Mouse (Mus musculus): ENCODE measurements around the gene Hmgn2.

Hmgn2 gene

DNA sequence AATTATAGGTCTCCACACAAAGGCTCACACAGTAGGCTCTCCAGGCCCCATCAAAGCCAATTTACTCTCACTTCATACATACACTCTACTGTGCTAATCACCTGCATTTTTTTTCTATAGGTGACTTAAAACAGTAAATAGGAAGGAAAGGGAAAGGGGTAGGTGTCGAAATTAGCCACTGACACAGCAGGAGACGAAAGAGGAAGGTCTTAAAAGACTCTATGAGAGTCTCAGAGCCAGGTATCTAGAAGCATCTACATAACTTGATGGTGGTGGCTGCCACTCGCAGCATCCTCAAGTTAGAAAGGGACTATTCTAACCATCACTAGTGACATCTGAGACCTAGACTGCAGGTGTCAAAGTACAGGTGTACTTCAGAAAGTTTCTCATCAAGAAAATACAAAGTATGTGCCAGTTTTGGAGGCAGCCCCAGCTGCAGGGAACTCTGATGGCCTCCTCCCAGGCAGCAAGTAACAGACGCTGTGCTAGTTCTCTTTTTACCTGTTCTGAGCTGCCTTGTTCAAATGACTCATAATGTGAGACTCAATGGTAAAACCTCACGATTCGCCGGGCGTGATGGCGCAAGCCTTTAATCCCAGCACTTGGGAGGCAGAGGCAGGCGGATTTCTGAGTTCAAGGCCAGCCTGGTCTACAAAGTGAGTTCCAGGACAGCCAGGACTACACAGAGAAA, 9.7 kb upstream of the Hmgn2 start:
- no peak for DNase-seq (ENCODE audit: low spot score)

DNA sequence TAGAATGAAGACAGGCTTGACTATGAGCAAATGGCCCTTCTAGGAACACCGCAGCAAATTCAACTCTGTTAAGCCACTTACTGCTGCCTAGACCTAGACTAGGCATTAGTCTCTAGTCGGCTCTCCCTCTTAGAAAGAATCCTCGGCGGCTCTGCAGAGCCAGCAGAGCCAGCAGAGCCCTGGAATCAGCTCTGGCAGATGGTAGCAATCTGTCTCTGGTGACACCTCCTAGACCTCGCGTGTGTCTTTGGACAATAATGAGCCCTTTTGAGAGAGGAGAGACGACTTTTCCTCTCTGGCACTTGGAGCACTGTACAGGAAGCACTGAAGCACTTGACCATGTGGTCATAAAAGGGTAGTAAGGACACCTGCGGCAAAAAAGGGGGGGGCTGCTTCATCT, 3.3 kb upstream of the Hmgn2 start:
- no peak for DNase-seq (ENCODE audit: low spot score)

DNA sequence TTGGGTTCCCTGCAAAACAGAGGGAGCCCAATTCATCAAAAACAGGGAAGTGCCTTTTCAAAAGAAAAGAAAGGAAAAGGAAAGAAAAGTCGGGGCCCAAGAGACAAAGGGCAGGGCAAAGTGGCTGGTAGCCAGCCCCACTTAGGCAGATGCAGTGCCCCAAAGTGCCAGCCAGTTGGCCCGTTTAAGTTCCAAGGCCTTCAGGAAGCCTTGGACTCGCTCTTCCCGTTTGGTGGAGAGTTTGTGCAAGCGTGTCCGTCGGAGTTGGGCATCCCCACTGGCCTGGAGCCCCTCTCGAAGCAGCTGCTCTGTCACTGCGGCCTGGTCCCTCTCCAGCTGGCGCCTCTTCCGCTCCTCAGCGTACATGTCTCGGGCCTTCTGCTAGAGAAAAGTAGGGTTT, 2.4 kb upstream of the Hmgn2 start:
- no peak for DNase-seq (ENCODE audit: low spot score)

DNA sequence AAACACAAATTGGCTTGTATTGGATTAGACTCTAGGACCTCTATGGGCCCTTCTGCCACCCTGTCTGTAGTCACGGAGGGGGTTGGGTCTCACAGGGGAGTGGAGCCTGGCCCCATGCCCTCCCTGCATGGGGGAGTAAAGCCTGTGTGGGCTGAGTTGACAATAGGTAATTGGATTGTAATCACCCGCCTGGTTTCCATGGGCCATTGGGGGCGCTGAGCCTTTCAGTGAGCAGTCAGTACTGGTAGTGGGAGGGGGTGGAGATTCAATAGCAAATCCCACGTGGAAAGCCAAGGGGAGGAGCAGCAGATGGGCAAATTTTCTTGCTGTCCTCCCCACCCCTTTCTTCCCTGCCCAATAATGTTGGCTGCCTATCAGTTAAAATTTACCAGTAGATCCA, 1.7 kb upstream of the Hmgn2 start:
- no peak for DNase-seq (ENCODE audit: low spot score)

DNA sequence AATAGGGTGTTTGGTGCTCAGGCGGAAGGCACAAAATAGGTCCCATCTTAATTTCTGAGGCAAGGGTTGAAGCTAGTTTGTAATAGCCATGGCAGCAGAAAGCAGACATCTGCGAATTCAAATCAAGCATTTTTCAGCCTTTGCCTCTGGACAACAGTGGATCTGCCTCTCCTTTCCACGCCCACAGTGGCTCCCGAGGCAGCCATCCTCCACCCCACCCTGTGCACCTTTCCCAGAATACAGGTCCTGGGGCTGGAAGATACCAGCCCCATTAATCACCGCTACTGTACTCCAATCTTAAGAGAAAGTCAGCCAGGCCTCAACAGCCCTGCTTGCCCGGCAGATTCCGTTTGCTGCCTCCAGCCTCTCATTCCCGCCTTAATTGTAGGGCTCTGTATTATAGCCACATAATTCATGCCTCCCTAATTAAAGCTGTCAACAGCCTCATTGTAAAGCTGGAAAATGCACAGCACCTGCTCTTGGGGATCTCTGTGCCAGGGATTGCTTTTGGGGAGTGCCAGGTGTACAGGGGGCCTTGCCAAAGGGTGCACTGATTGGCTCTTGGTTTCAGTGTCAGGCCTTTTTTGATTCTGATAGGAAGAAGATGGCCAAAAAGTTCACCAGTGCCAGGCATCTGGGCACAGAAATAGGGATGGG, 792 bp upstream of the Hmgn2 start:
- DNase-seq (ENCODE audit: low spot score), result no peak

DNA sequence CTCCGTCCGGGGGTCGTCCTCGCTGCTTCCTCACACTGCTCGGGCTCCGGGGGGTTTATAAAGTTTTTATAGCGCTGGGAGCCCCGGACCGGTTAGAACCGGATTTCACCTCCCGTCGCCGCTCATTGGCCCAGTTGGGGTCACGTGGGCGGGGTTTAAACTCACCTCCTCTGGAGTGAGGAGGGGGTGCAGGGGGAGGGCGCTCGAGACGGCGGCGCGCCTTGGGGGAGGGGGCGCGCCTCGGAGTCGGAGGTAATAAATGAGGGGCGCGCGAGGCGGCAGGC, 642 bp downstream of the Hmgn2 start:
- DNase-seq (ENCODE audit: low spot score), result peak; percentile 76

DNA sequence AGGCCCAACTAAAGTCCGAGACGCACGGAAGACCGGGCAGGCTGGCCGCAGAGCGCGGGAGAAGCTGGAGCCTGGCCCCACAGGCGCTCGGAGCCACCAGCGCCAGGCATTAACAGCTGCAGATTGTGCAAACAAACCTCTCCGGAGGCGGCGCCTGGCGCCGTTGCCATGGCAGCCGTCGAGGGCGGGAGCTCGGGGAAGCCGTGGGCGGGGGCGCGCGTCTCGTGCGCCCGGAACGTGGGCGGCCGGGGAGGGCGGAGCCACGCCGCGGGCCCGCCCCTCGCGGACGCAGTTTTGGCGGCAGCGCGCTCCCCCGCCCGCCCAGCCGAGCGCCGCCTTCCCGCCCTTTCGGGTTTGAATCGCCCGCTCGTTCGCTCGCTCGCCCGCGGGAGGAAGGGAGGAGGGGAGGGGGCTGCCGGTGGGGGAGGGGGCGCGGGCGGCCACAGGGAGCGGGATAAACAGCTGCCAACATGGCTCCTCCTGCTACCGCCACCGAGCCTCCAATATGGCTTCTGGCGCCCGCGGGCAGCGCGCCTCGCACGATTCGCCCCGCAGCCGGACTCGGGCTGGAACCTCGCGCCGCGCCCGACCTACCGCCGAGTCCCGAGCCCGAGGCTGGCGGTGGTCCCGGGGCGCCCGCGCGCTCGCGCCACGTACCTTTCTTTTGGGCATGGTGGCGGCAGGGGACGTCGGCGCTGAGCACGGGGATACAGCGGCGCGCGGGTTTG, 1.1 kb downstream of the Hmgn2 start:
- peak; percentile 99 for DNase-seq (ENCODE audit: low spot score)

DNA sequence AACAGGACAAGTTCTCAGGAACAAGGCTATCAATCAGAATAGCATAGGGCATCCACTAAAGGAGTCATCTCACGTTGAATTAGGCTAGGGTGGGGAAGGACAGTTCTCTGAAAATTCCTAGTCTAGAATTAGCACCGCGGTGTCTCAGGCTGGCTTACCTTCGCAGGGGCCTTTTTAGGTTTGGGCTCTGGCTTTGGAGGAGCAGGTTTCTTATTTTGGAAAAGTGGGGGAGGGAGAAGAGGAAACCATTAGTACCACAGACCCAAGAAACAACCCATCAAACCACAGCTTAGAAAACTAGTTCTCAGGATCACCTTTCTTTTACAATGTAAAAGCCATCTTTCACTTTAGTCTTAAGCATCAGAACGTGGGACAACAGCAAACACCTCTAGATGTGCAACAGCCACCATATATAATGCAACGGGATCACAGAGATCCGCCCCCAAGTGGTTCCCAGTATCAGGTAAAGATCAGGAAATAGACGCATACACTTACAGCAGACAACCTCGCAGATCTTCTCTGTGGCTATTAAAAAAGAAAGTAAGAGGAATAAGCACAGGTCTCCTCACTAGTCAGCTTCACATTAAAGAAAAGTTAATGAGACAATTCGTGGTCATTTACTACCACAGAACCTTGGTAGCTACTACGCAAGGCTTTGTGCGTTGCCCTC, 2.0 kb downstream of the Hmgn2 start:
- no peak for DNase-seq (ENCODE audit: low spot score)

DNA sequence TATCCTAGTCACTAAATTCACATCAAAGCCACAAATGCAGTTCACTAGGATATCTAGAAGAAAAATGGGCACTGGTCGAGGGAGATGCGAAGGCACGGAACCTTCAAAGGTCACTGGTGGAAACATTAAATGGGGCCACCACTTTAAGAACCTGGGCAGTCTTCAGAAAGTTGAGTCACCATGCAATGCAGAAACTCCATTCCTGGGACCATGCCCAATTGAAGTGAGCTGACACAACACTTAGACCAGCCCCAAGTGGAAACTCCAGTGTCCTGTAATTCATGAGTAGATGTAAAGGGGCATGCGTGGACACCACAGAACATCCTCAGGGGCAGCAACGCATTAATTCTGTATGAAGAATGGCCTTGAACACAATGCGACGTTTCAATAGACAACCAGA, 5.9 kb downstream of the Hmgn2 start:
- no peak for DNase-seq (ENCODE audit: low spot score)

DNA sequence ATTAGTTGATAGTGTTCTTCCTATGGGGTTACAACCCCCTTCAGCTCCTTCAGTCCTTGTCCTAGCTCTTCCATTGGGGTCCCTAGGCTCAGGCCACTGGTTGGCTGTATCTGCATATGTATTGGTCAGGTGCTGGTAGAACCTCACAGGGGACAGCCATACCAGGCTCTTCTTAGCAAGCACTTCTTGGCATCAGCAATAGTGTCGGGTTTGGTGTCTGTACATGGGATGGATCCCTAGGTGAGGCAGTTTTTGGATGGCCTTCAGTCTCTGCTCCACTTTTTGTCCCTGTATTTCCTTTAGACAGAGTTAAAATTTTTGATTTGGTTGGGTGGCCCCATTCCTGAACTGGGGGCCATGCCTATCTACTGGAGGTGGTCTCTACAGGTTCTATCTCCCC, 9.6 kb downstream of the Hmgn2 start:
- DNase-seq (ENCODE audit: low spot score), result no peak

DNA sequence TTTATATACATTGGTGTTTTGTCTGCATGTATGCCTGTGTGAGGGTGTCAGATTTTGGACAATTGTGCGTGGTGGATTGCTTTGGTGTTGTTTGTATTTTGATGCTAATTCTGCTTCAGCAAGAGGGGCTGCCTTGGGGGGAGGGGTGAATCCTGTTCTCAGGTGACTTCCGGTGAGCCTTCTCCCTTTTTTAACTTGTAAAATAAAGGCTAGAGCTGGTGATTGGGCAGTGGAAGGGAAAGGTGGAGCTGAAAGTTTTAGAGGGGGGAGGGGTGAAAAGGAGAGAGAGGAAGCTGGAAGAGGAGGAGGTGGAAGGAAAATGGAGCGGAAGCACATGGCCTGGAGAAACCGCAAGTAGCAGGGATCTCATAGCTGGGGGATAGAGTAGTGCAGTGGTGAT, 12.1 kb downstream of the Hmgn2 start:
- DNase-seq (ENCODE audit: low spot score), result no peak

DNA sequence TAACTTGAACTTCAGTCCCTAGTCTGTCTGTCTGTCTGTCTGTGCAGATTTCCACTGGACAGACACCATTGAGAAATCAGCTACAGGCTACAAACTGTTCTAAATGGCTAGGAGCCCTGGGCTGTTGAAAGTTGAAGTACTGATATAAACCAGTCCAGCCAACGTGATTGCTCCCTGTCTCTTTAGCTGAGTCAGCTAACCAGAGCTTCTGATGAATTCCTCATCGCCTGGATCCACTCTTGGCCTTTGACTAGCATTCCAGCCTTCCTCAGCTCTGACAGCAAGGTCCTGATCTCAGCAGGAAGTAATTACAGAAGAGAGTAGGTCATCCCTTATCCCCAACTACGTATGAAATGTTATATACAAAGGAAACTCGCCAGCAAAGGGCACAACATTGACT, 21.7 kb downstream of the Hmgn2 start:
- no peak for DNase-seq (ENCODE audit: low spot score)

DNA sequence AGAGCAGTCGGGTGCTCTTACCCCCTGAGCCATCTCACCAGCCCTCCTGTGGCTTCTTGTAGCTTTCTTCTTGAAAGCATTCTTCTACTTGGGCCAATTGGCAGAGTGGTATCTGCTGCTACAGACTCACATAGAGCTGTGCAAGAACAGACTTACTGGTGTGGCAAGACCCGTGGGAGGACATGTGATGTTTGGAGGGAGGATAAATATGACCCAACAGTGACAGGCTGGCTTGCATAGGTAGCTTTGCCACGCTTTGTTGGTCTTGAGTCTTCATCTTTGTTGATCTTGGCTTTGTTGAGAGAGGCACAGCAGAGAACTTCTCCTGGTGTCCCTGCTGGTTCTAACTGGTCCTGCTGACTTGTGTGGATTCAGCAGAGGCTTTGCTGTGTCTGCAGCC, 24.7 kb downstream of the Hmgn2 start:
- DNase-seq (ENCODE audit: low spot score), result no peak

DNA sequence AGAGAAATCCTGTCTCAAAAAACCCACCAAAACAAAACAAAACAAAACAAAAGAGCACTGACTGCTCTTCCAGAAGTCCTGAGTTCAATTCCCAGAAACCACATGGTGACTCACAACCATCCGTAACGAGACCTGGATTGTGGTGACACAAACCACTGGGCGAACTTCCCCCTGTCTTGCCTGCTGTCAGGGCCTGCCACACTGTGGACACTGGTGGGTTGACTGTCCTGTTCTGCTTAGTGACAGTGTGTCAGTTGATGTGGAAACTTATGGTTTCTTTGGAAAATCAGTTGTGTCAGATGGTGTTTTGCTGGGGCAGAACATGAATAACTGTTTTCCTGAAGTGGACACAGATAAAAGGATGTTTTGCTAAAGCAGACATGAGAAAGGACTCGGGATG, 25.8 kb downstream of the Hmgn2 start:
- no peak for DNase-seq (ENCODE audit: low spot score)

DNA sequence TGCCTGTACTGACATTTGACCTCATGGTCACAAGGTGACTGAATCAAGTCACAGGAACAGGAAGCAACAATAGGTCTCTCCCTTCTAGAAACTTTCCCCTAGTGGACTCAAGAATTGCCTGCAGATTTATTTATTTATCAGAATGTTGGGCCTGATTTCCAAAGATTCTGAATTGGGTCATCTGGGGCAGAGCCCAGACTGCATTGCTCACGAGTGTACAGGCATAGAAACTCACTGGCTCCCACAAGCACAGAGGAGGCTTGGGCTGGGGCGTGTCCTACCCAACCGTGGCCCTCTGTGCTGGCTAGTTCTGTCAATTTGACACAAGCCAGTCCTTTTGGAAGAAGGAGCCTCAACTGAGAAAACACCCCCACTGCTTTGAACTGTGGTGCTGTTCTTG, 26.9 kb downstream of the Hmgn2 start:
- DNase-seq (ENCODE audit: low spot score), result no peak

DNA sequence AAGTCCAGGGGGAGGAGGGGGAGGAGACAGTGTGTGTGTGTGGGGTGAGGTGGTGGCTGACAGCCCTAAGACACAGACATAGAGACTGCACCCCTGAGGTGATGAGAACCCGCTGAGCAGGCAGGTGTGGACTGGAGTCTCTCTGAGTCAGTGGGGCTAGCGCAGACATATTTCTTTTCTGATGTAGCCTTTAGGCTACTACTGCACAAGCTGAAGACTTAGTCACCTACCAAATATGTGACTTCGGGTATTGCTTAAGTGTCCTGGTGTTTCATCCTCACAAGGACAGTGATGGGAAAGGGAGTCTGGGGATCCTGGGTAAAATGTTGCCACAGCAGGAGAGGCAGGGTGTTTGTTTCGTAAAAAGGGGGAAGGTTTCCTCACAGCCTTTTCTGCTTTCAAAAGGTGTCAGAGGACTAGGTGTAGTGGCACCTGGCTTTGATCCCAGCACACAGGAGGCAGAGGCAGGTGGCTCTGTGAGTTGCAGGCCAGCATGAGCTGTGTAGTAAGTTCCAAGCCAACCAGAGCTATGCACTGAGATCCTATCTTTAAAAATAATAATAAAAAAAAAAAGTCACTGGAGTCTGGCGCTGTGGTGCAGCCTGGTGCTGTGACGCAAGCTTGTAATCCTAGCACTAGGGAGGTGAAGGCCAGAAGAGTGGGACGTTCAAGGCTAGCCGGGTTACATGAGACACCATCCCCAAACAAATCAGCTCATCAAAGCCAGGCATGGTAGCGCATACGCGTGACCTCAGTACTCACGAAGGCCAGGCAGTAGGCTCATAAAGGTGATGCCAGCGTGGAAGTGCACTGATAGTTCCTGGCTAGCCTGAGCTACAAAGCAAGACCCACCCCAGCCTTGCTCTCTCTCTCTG, 27.8 kb downstream of the Hmgn2 start:
- no peak for DNase-seq (ENCODE audit: low spot score)

DNA sequence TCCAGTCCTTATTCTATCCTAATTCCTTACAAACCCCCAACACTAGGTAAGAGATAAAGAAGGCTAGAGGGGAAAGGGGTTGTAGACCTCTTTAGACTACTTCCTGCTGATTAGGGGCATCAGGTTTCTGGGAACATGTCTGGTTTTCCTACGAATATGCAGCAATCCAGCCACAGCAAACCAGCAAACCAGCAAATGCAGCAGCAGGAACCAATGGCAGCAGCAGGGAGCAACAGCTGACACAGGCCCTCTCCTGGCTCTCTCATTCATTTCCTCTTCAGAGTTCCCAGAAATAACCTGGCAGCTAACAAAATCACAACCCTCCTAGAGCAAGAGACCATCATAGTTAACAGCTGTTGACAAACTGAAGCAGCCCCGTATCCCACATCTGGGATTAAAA, 30.4 kb downstream of the Hmgn2 start:
- no peak for DNase-seq (ENCODE audit: low spot score)

DNA sequence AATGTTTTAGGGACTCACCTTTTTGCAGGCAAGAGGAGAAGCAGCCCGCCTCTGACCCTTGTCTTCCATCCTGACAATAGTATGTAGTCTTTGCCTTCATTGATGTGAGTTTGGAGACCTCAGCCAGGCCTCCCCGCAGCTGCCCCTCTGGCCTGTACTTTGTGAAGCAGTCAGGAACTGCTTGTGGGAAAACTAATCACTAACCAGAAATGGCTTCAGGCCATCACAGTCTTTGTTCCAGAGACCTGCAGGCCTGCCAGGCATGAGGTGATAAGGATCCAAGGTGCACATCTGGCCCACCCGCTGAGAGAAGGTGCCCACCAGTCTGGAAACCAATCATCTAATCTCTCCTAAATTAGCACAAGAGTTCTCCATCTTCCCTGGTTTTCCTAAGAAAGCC, 36.7 kb downstream of the Hmgn2 start:
- DNase-seq (ENCODE audit: low spot score), result no peak

DNA sequence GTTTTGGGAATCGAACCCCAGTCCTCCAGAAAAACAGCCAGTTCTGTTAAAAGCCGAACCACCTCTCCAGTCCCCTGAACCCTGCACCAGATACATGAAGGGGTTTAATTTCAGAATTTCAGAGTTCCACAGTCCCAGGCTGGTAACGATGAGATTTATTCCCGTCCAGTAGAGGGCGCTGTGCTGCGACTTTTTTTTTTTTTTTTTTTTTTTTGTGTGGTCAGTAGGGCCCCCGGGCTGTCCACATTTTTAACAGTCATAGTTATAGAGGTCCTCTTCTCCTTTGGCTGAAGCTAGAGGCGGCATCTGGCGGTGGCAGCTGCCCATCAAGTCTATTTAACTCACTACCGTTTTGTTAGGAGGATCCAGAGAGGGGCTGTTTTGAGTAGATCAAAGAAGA, 37.1 kb downstream of the Hmgn2 start:
- no peak for DNase-seq (ENCODE audit: low spot score)

DNA sequence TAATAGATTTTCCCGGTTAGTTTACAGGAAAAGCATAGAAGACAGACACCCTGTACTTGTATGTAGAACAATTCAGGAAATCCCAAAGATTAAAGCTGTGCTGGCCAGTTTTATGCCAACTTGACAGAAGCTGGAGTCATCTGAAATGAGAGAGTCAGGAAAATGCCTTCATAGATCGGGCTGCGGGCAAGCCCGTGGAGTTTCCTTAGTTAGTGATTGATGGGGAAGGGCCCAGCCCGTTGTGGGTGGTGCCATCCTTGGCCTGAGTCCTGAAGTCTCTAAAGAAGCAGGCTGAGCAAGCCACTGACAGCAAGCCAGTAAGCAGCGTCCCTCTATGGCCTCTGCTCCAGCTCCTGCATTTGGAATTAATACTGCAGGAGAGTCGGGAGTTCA, 39.2 kb downstream of the Hmgn2 start:
- DNase-seq (ENCODE audit: low spot score), result no peak

DNA sequence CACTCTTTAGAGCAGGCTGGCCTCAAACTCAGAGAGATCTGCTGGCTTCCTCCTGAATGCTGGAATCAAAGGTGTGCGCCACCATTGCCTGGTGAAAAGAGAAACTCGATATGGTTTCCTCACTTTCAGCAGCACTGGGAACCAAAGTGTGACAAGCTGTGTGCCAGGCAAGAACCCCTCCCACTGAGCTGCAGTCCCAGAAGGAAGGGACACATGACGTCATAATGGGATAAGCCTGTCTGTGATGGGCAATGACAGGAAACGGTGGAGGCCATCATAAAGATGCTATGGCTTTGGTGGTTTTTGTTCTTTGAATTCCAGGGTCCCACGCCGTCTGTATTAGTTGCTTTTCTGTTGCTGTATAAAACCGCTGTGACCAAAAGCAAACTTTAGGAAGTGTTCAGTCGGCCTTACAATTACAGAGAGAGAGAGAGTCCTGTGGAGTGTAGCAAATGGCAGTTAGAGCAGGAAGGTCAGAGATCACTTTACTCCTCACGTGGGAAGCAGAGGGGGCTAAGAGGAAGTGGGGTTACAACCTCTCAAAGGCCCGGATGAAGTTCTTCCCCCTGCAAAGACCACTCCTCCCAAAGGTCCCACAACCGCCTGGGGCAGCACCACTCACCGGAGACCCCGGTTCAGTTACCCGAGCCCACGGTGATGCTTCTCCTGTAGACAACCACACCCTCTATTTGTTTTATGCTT, 39.7 kb downstream of the Hmgn2 start:
- no peak for DNase-seq (ENCODE audit: low spot score)

DNA sequence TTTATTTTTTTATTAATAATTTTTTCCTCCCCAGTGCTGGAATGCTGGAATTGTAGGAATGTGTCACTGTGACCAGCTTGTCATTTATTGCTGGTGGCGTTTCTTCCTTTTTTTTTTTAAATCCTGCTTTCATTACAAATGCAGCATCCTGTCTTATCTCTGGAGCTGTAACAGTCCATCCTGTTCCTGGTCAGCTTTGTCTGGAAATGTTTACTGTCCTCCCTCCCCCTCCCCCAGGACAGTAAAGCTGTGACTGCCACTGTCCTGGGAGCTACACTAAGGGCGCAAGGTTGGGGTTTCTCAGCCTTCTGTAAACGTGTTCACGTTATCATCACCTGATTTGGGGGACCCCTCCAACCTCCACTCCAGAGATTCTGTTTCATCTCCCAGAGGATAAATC, 43.2 kb downstream of the Hmgn2 start:
- no peak for DNase-seq (ENCODE audit: low spot score)

All from spleen, adult 12 weeks (tissue).